Mouse (Mus musculus): ENCODE measurements around the gene Gm29666. TPM values are rescaled to one million over a fixed set of nuclear protein-coding genes. Genes with fewer than 3 reads are reported as not detected.
"Not testable (repeated sequence)": the region's sequence is repeated elsewhere in the genome, so short reads cannot be mapped to it uniquely, and the experiment has no call there.

Gene Gm29666
- polyA plus RNA-seq, 1 experiment, result 0.28 TPM

DNA sequence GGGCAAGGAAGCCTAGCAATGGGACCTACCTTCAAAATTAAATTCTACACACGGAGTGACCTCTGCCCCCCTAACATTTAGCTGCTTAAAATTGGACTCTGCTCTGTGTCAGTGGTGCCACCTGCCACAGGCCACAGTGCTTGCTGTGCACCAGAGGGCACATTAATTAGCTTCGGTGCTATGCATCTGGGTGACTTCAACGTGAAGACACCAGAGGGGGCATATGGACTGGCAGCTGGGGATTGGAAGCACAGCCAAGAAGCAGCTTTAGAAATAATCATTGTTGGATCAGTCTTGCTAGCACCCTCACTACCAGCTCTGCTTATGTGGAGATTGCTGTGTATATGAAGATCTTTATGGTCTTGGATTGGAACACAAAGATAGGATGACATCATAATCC, 6.6 kb downstream of the Gm29666 start:
- no peak overlapping the region for H3K27ac ChIP-seq (ENCODE audit: insufficient read depth, low read depth, low read length)
- H3K36me3 ChIP-seq (ENCODE audit: control insufficient read depth, insufficient read depth, low read length), result no peaks in the 10 kb centered on the region
- H3K4me3 ChIP-seq (ENCODE audit: insufficient read depth, low read depth, low read length), result no peak overlapping the region
- no peak for TF ChIP-seq POLR2A (IDR thresholded peaks at IDR 0.05; ENCODE audit: low read depth, low read length)
- no peak for TF ChIP-seq CTCF (conservative IDR thresholded peaks at IDR 0.05; ENCODE audit: insufficient read depth, insufficient read length, low read depth, low read length)
- WGBS, result 68% methylated on average over 3 of the region's 3 CpGs
- H3K4me1 ChIP-seq (ENCODE audit: control insufficient read depth, insufficient read depth, low read length), result no peaks in the 10 kb centered on the region
- peak; percentile 11 for DNase-seq
- no peaks in the 10 kb centered on the region for H3K27me3 ChIP-seq (replicated peaks; ENCODE audit: control insufficient read depth, insufficient read depth, low read length)

DNA sequence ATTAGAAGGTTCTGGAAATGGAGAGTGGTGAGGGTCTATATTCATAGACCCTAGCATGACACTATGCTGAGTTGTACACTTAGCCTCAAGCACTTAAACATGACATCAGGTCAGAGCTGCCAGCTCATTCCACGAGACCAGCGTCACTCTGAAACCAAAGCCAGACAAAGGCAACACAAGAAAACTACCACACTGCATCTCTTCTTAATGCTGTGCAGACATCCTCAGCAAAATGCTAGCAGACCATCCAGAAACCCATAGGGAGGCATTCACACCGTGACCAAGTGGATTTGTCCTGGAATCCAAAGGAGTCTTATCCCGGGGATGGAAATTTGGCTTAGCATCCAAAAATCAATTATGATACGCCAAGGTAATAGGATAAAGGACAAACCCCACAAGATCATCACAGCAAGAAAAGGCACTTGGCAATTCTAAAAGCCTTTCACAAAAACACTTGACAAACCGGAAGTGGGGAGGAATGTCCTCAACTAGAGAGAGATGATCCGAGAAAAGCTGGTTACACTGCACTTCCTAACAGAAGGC, 15.9 kb downstream of the Gm29666 start:
- H3K27me3 ChIP-seq (replicated peaks; ENCODE audit: control insufficient read depth, insufficient read depth, low read length), result no peaks in the 10 kb centered on the region
- no peaks in the 10 kb centered on the region for H3K36me3 ChIP-seq (ENCODE audit: control insufficient read depth, insufficient read depth, low read length)
- DNase-seq, result no peak
- WGBS, result 72% methylated on average over 7 of the region's 7 CpGs
- H3K4me1 ChIP-seq (ENCODE audit: control insufficient read depth, insufficient read depth, low read length), result no peaks in the 10 kb centered on the region
- H3K27ac ChIP-seq (ENCODE audit: insufficient read depth, low read depth, low read length), result no peak overlapping the region
- no peak overlapping the region for H3K4me3 ChIP-seq (ENCODE audit: insufficient read depth, low read depth, low read length)
- TF ChIP-seq POLR2A (IDR thresholded peaks at IDR 0.05; ENCODE audit: low read depth, low read length), result no peak
- TF ChIP-seq CTCF (conservative IDR thresholded peaks at IDR 0.05; ENCODE audit: insufficient read depth, insufficient read length, low read depth, low read length), result no peak

DNA sequence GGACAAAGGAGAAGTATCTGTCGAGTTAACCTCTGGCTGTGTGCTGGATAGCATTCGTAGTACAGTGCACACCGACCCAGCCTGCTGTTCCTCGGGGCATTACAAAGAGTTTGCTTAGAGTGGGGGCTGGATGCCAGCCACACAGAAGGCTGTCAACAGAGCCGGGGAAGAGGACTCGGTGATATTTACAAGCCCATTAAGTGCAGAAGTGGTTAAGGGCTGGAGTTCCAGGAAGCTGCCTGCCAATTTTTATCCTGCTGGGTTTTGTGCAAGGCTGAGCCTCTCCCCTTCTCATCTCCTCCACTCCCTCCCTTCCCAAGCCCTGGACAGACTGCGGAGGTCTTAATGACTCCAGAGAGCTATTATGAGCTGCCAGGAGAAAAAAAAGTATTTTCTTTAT, 21.8 kb downstream of the Gm29666 start:
- no peak for DNase-seq
- H3K36me3 ChIP-seq (ENCODE audit: control insufficient read depth, insufficient read depth, low read length), result no peaks in the 10 kb centered on the region
- 21% methylated on average over 7 of the region's 7 CpGs for WGBS

DNA sequence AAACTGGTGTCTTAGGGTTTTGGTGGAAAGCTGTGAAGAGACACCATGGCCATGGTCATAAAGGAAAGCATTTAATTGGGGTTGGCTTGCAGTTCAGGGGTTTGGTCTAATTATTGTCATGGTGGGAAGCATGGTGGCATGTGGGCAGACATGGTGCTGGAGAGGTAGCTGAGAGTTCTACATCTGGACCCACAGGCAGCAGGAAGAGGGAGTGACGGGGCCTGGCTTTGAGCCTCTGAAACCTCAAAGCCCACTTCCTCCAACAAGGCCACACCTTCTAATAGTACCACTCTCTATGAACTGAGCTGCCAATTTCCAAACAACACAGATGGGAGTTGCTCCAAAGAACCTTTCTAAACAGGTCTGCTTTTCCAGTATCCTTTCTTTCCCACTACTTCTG, 23.2 kb downstream of the Gm29666 start:
- Histone ChIP-seq H3K4me1 (ENCODE audit: control insufficient read depth, insufficient read depth, low read length) (no peaks in the 10 kb centered on the region), H3K4me3 (ENCODE audit: insufficient read depth, low read depth, low read length) (no peak overlapping the region), H3K36me3 (ENCODE audit: control insufficient read depth, insufficient read depth, low read length) (no peaks in the 10 kb centered on the region), H3K27ac (ENCODE audit: insufficient read depth, low read depth, low read length) (no peak overlapping the region), H3K27me3 (replicated peaks; ENCODE audit: control insufficient read depth, insufficient read depth, low read length) (no peaks in the 10 kb centered on the region)
- DNase-seq, result no peak
- no peak for TF ChIP-seq POLR2A (IDR thresholded peaks at IDR 0.05; ENCODE audit: low read depth, low read length)
- TF ChIP-seq CTCF (conservative IDR thresholded peaks at IDR 0.05; ENCODE audit: insufficient read depth, insufficient read length, low read depth, low read length), result no peak
- 72% methylated on average over 1 of the region's 1 CpGs for WGBS

More for the DNA sequence above, 21.8 kb downstream of the Gm29666 start:
- Histone ChIP-seq H3K4me1 (ENCODE audit: control insufficient read depth, insufficient read depth, low read length) (no peaks in the 10 kb centered on the region), H3K4me3 (ENCODE audit: insufficient read depth, low read depth, low read length) (no peak overlapping the region), H3K27ac (ENCODE audit: insufficient read depth, low read depth, low read length) (no peak overlapping the region), H3K27me3 (replicated peaks; ENCODE audit: control insufficient read depth, insufficient read depth, low read length) (no peaks in the 10 kb centered on the region)
- TF ChIP-seq CTCF (conservative IDR thresholded peaks at IDR 0.05; ENCODE audit: insufficient read depth, insufficient read length, low read depth, low read length) (no peak), POLR2A (IDR thresholded peaks at IDR 0.05; ENCODE audit: low read depth, low read length) (no peak)

DNA sequence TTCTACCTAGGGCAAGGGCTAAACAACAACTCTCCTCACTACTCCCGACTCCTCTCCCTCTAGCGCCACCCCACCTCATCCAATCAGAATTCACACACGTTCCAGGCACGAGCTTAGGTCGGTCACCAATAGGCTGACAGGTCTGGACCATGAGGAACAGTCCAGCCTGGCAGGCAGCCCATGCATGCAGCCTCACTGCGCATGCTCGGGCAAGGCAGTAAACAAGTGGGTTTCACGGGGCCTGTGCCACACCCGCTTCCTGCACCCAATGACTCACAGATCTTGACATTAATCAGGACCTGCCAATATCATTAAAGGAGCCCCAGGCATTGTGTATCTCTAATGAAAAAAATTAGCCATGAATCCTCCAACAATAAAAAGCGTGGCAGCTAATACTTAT, 23.6 kb downstream of the Gm29666 start:
- DNase-seq, result peak; percentile 11
- WGBS, result 53% methylated on average over 10 of the region's 10 CpGs
- H3K4me1 ChIP-seq (ENCODE audit: control insufficient read depth, insufficient read depth, low read length); H3K27me3 ChIP-seq (replicated peaks; ENCODE audit: control insufficient read depth, insufficient read depth, low read length); H3K4me3 ChIP-seq (ENCODE audit: insufficient read depth, low read depth, low read length); H3K27ac ChIP-seq (ENCODE audit: insufficient read depth, low read depth, low read length); H3K36me3 ChIP-seq (ENCODE audit: control insufficient read depth, insufficient read depth, low read length): not testable (repeated sequence)

DNA sequence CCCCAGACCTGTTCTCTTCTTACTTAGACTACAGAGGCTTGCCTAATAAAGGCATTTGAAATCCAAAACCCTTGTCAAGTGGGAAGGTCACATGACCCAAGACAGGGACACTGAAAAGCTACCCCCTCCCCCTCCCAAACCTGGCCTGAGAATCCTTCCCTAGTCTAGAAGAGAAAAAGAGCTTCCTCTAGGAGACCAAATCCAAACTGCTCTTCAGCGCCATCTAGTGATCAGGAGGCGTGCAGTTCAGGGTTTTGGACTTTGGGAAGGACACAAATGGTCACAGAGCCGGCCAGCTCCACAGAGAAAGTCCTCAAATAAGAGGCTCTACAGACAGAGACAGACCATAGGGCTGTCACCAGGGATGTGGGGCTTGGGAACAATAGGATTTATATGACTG, 28.2 kb downstream of the Gm29666 start:
- DNase-seq, result peak; percentile 71
- TF ChIP-seq POLR2A (IDR thresholded peaks at IDR 0.05; ENCODE audit: low read depth, low read length) (no peak), CTCF (conservative IDR thresholded peaks at IDR 0.05; ENCODE audit: insufficient read depth, insufficient read length, low read depth, low read length) (peak; percentile 91)
- Histone ChIP-seq H3K27me3 (replicated peaks; ENCODE audit: control insufficient read depth, insufficient read depth, low read length) (no peaks in the 10 kb centered on the region), H3K4me3 (ENCODE audit: insufficient read depth, low read depth, low read length) (no peak overlapping the region), H3K4me1 (ENCODE audit: control insufficient read depth, insufficient read depth, low read length) (no peaks in the 10 kb centered on the region), H3K36me3 (ENCODE audit: control insufficient read depth, insufficient read depth, low read length) (no peaks in the 10 kb centered on the region), H3K27ac (ENCODE audit: insufficient read depth, low read depth, low read length) (no peak overlapping the region)
- whole genome bisulfite sequencing, result 2% methylated on average over 3 of the region's 3 CpGs

DNA sequence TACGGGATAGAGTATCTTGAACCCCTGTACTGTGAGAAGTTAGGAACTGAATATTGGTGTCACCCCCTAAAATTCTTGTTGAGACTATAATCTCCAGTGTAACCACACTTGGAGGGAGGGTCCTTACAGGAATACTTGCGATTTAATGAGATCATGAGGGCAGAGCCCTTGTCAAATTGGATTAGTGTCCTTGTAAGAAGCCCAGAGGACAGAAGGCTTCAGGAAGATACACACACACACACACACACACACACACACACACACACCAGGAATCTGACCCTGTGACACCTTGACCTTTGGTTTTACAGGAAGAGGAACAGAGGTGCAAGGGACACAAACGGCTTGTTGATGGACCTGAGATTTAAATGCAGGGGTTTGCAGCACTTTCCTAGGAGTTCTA, 28.6 kb downstream of the Gm29666 start:
- WGBS, result 45% methylated on average over 3 of the region's 3 CpGs
- no peak for TF ChIP-seq CTCF (conservative IDR thresholded peaks at IDR 0.05; ENCODE audit: insufficient read depth, insufficient read length, low read depth, low read length)
- TF ChIP-seq POLR2A (IDR thresholded peaks at IDR 0.05; ENCODE audit: low read depth, low read length), result no peak
- no peak overlapping the region for H3K27ac ChIP-seq (ENCODE audit: insufficient read depth, low read depth, low read length)
- no peaks in the 10 kb centered on the region for H3K27me3 ChIP-seq (replicated peaks; ENCODE audit: control insufficient read depth, insufficient read depth, low read length)
- no peak for DNase-seq
- no peaks in the 10 kb centered on the region for H3K4me1 ChIP-seq (ENCODE audit: control insufficient read depth, insufficient read depth, low read length)
- no peak overlapping the region for H3K4me3 ChIP-seq (ENCODE audit: insufficient read depth, low read depth, low read length)
- no peaks in the 10 kb centered on the region for H3K36me3 ChIP-seq (ENCODE audit: control insufficient read depth, insufficient read depth, low read length)

DNA sequence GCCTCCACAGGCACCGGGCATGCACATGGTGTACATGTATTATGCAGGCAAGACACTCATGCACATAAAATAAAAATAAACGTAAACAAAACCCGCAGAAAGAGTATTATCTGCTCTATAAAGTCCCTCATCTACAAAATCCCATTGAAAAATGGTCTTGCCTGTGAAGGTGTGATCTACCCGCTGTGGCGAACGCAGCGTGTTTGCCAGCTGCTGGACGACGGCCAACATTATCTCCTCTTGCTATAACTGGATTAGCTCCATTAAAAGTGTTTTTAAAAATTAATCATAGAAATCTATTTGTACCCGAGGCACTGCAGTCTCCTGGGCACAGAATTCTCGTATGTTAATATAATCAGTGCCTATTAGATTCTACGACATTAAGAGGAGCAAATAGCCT, 31.8 kb downstream of the Gm29666 start:
- DNase-seq, result no peak
- 76% methylated on average over 12 of the region's 12 CpGs for WGBS

More for the DNA sequence above, 31.8 kb downstream of the Gm29666 start:
- TF ChIP-seq CTCF (conservative IDR thresholded peaks at IDR 0.05; ENCODE audit: insufficient read depth, insufficient read length, low read depth, low read length) (no peak), POLR2A (IDR thresholded peaks at IDR 0.05; ENCODE audit: low read depth, low read length) (no peak)
- Histone ChIP-seq H3K27ac (ENCODE audit: insufficient read depth, low read depth, low read length) (no peak overlapping the region), H3K27me3 (replicated peaks; ENCODE audit: control insufficient read depth, insufficient read depth, low read length) (no peaks in the 10 kb centered on the region), H3K4me3 (ENCODE audit: insufficient read depth, low read depth, low read length) (no peak overlapping the region), H3K36me3 (ENCODE audit: control insufficient read depth, insufficient read depth, low read length) (no peaks in the 10 kb centered on the region), H3K4me1 (ENCODE audit: control insufficient read depth, insufficient read depth, low read length) (no peaks in the 10 kb centered on the region)
